Mouse (Mus musculus) embryonic facial prominence, embryonic 14.5 days (tissue): ENCODE data around the gene Atp1a4. TPM values are rescaled to one million over a fixed set of nuclear protein-coding genes. Genes with fewer than 3 reads are reported as not detected.

ENCODE experiments used
- ATAC-seq: fragments of 200-750 bp; cut with Nextera tagmentation; 2 replicates; pipeline ENCODE4 v1.8.0; 2017; ENCODE audit warnings: low read depth, moderate number of reproducible peaks, moderate TSS enrichment
- DNase-seq: peaks from one replicate; pipeline ENCODE4 v3.0.0-alpha.2; 2015; ENCODE audit warnings: low spot score
- H3K27ac ChIP-seq: fragments of 300-500 bp; sonication (generic); replicated peaks from 2 replicates; pipeline ENCODE4 v1.5.1; 2014; ENCODE audit warnings: low read depth, mild to moderate bottlenecking, low read length, moderate library complexity
- H3K27me3 ChIP-seq: fragments of 300-500 bp; sonication (generic); replicated peaks from 2 replicates; pipeline ENCODE4 v1.6.1; 2014; ENCODE audit warnings: low read length; ENCODE audit not compliant: control insufficient read depth, insufficient read depth
- H3K36me3 ChIP-seq: fragments of 300-500 bp; sonication (generic); 2 replicates; pipeline ENCODE4 v1.6.1; 2014; ENCODE audit warnings: low read length, mixed read lengths; ENCODE audit not compliant: control insufficient read depth, insufficient read depth
- H3K4me1 ChIP-seq: fragments of 300-500 bp; sonication (generic); 2 replicates; pipeline ENCODE4 v1.6.1; 2014; ENCODE audit warnings: antibody characterized with exemption, low read length; ENCODE audit not compliant: control insufficient read depth, insufficient read depth
- H3K4me2 ChIP-seq: fragments of 300-500 bp; sonication (generic); 2 replicates; pipeline ENCODE4 v1.6.1; 2014; ENCODE audit warnings: low read depth, mild to moderate bottlenecking, low read length, moderate library complexity, mixed read lengths
- H3K4me3 ChIP-seq: fragments of 300-500 bp; sonication (generic); 2 replicates; pipeline ENCODE4 v1.5.1; 2014; ENCODE audit warnings: low read depth, mild to moderate bottlenecking, low read length
- H3K9ac ChIP-seq: fragments of 300-500 bp; sonication (generic); 2 replicates; pipeline ENCODE4 v1.6.1; 2014; ENCODE audit warnings: low read depth, mild to moderate bottlenecking, low read length, moderate library complexity, mixed read lengths
- H3K9me3 ChIP-seq: fragments of 300-500 bp; sonication (generic); 2 replicates; pipeline ENCODE4 v1.6.1; 2016; ENCODE audit warnings: low read length; ENCODE audit not compliant: control insufficient read depth
- WGBS: fragments of 180-500 bp; shearing (Covaris S2); extraction: QIAGEN DNeasy Blood & Tissue Kit; methylation state at CpG from one replicate; pipeline ENCODE4 v1.1.7; 2014; 5-methylcytosine and 5-hydroxymethylcytosine counted together
- polyA plus RNA-seq: library from polyadenylated mRNA; unstranded; fragments of >200 nt; fragmentation: Nextera tagmentation; extraction: Ambion mirVana; gene quantifications from 2 replicates; pipeline ENCODE4 v1.2.1, GENCODE M21; 2014

Gene Atp1a4
- polyA plus RNA-seq, 1 experiment from 2014 or later = not detected

DNA sequence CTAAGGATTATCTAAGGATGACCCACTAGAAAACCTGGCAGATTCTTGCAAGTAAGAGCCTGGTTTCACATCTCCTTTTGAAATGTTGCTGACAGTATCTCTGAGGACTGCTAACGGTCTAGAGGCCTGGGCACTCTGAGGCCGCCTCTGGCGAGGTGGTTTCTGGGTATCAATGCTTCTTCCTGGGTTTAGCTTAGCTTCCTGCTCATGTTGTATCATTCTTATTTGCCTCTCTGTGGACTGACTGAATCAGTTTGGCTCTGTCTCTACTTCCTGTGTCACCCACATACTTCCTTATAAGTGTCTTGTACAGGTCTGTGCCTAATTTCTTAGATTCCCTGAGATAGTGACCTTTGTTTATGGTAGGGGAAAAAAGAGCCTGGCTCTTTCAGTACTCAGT is 19.0 kb upstream of the Atp1a4 start:
- no peak overlapping the region for H3K27ac ChIP-seq
- H3K27me3 ChIP-seq = no peaks in the 10 kb centered on the region
- no peak overlapping the region for H3K9ac ChIP-seq
- ATAC-seq = no peak
- no peak for DNase-seq
- no peaks in the 10 kb centered on the region for H3K9me3 ChIP-seq
- no peaks in the 10 kb centered on the region for H3K36me3 ChIP-seq
- 76% methylated on average over 3 of the region's 3 CpGs for WGBS
- H3K4me2 ChIP-seq = no peak overlapping the region
- H3K4me3 ChIP-seq = no peak overlapping the region
- H3K4me1 ChIP-seq = 0 out of 2 replicates have a peak, but pooled peaks cover 2% of the 10 kb centered on the region

DNA sequence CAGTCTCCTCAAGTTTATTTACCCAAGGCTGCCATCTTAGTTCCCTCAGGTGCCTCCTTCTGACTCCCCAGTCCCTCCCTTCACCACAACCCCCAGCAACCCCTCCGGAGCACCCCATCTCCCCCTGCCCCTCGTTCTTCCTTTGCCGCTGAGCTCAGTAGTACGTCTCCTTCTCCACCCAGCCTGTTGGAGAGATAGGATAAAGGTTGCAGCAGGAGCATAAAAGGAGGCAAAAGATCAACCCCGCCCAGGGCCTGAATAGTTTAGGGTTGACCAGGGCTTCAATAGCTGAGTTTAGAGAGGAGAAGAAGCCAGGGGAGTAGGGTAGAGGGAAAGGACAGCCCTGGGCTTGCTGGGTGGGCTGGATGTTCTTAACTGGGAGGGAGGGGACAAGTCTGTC is 16.3 kb upstream of the Atp1a4 start:
- H3K36me3 ChIP-seq = no peaks in the 10 kb centered on the region
- H3K27ac ChIP-seq = no peak overlapping the region
- H3K4me2 ChIP-seq = no peak overlapping the region
- DNase-seq (no peak), ATAC-seq (no peak)
- no peak overlapping the region for H3K9ac ChIP-seq
- H3K9me3 ChIP-seq = no peaks in the 10 kb centered on the region
- H3K4me3 ChIP-seq = no peak overlapping the region
- 70% methylated on average over 5 of the region's 5 CpGs for WGBS
- H3K27me3 ChIP-seq = no peaks in the 10 kb centered on the region
- H3K4me1 ChIP-seq = 0 out of 2 replicates have a peak, but pooled peaks cover 2% of the 10 kb centered on the region

DNA sequence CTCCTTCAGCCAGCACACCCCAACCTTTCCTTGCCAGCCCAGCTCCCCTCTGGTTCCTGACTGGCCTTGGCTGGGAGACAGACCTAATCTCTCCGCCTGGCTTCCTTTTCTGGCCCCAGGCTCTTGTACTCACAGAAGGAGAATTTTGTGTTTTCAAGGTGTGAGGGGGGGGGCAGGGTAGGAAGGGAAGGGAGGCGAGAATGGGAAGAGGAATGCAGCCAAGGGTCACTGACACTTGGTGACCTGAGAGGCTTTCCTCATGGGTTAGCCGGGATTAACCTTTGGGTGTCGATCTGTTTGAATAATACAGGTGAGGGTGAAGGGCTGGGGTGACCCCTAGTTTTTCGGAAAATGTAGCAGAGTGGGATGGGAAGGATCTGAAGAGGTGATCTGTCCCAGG is 15.9 kb upstream of the Atp1a4 start:
- H3K36me3 ChIP-seq = no peaks in the 10 kb centered on the region
- H3K4me3 ChIP-seq = no peak overlapping the region
- WGBS = 50% methylated on average over 5 of the region's 5 CpGs
- H3K9me3 ChIP-seq = no peaks in the 10 kb centered on the region
- no peak overlapping the region for H3K4me2 ChIP-seq
- no peaks in the 10 kb centered on the region for H3K27me3 ChIP-seq
- no peak for ATAC-seq
- H3K27ac ChIP-seq = no peak overlapping the region
- no peak for DNase-seq
- 0 out of 2 replicates have a peak, but pooled peaks cover 2% of the 10 kb centered on the region for H3K4me1 ChIP-seq
- H3K9ac ChIP-seq = no peak overlapping the region

DNA sequence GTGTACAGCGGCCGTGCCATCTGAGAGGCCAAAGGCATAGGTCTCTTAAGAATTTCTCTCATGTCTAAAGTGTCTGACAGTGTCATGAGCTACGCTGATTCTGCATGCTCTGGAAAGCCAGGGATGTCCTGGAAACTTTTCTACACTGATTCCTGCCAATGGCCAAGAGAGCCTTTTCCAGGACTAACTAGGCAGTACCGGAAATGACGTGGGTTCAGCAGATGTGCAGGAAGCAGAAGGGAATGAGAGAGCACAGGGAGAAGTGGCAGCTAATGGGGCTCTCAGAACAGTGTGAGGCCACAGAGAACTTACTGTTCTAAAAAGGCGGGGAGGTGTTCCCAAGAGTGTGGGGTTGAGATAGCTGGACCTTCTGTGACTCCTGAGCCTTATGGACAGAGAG is 15.2 kb upstream of the Atp1a4 start:
- H3K4me1 ChIP-seq = 0 out of 2 replicates have a peak, but pooled peaks cover 2% of the 10 kb centered on the region
- H3K36me3 ChIP-seq = no peaks in the 10 kb centered on the region
- no peak for ATAC-seq
- H3K9ac ChIP-seq = no peak overlapping the region
- H3K27ac ChIP-seq = no peak overlapping the region
- 82% methylated on average over 6 of the region's 6 CpGs for WGBS
- H3K4me2 ChIP-seq = no peak overlapping the region
- DNase-seq = no peak
- H3K9me3 ChIP-seq = no peaks in the 10 kb centered on the region
- H3K27me3 ChIP-seq = no peaks in the 10 kb centered on the region
- no peak overlapping the region for H3K4me3 ChIP-seq

DNA sequence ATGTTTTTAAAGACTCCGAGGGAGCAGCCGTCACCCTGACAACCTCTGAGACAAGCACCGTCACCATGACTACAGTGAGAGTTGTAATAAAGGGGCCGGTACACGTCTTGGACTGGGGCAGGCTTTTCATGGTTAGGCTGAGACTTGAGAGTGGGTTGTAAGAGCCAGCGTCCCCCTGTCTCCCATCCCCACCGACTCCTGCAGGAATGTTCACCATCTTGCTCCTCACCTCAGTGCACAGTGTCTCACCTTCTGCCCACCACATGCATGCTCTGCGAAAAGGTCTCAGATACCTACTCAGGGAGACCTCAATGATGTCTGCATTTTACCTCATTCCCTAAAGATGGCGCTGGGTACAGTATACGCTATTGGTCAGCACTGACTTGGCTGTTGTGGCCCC is 13.6 kb upstream of the Atp1a4 start:
- 77% methylated on average over 10 of the region's 10 CpGs for WGBS

DNA sequence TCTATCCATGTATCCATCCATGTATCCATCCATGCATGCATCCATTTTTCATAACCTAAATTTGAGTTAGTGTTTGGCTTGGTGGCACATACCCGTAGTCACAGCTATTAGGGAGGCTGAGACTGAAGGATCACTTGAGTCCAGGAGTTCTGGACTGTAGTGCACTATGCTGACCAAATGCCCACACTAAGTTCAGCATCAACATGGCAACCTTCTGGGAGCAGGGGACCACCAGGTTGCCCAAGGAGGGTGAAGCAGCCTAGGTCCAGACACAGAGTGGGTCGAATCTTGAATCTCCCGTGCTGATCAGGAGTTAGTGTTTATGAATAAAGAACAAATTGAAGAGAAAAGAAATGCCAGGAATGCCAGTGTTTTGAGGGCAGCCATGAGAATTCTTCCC is 13.0 kb upstream of the Atp1a4 start:
- Histone ChIP-seq H3K4me3 (no peak overlapping the region), H3K9me3 (no peaks in the 10 kb centered on the region), H3K27ac (no peak overlapping the region), H3K36me3 (no peaks in the 10 kb centered on the region), H3K9ac (no peak overlapping the region), H3K4me2 (no peak overlapping the region), H3K27me3 (no peaks in the 10 kb centered on the region), H3K4me1 (0 out of 2 replicates have a peak, but pooled peaks cover 2% of the 10 kb centered on the region)
- ATAC-seq (no peak), DNase-seq (no peak)
- 88% methylated on average over 3 of the region's 3 CpGs for WGBS

More for the DNA sequence above, 13.6 kb upstream of the Atp1a4 start:
- no peak overlapping the region for H3K4me2 ChIP-seq
- H3K9ac ChIP-seq = no peak overlapping the region
- no peaks in the 10 kb centered on the region for H3K27me3 ChIP-seq
- no peaks in the 10 kb centered on the region for H3K9me3 ChIP-seq
- H3K27ac ChIP-seq = no peak overlapping the region
- H3K4me3 ChIP-seq = no peak overlapping the region
- DNase-seq = no peak
- 0 out of 2 replicates have a peak, but pooled peaks cover 2% of the 10 kb centered on the region for H3K4me1 ChIP-seq
- ATAC-seq = no peak
- no peaks in the 10 kb centered on the region for H3K36me3 ChIP-seq

DNA sequence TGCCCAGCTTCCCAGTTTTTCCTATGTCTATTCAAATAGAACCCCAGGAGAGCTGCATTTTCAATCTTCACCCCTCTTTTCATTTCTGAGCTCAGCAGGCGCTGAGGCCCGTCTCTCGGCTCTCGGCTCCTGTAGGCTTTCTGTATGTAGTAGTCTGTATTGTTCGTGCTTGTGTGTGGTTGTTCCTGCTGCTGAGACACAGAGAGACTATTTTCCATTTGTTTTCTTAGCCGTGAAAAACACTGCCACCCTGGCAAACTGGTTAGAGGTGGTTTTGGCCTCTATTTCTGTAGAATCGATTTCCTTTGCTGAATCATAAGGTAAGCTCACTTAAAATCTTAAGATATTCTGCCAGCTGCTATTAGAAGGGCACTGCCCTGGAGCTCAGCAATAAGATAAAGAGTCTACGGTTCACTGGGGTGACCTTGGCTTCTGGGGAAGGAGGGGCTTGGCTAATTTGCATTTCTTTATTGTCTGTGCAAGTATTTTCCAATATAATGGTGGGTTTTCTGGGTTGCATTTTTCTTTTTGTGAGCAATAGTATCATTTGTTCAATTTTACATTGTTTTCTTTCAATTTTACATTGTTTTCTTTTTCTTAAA is 3.4 kb upstream of the Atp1a4 start, which contains the start of gene Igsf8:
Igsf8 (plus strand) TSS at position 165 of the 602 bp plus-strand sequence.
- 52% methylated on average over 8 of the region's 8 CpGs for WGBS
- Histone ChIP-seq H3K4me1 (no peaks in the 10 kb centered on the region), H3K27me3 (no peaks in the 10 kb centered on the region), H3K9ac (no peak within 1 kb of the TSS), H3K27ac (no peak within 1 kb of the TSS), H3K4me2 (no peak within 1 kb of the TSS), H3K36me3 (no peaks in the 10 kb centered on the region), H3K4me3 (no peak within 1 kb of the TSS), H3K9me3 (no peaks in the 10 kb centered on the region)
- ATAC-seq = no peak
- no peak for DNase-seq

DNA sequence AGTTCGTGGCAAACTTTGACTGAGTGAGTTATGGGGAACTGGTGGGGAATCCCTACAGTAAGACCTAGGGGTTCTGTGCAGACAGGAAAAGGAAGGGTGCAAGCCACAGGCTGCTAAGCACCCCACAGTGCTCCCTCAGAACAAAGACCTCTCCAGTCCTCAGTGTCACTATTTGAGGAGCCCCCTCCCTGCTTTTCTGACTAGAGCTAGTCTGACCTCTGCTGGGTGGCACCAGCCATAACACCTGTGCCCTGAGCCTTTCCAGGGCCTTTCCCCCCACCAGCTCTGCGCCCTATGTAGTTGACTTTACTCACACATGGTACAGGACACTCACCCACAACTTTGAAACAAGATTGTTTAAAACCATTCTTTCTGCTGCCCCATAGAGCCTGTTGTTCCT is 10.5 kb downstream of the Atp1a4 start:
- no peak overlapping the region for H3K27ac ChIP-seq
- H3K9me3 ChIP-seq = no peaks in the 10 kb centered on the region
- no peak overlapping the region for H3K4me2 ChIP-seq
- peak; percentile 51 for DNase-seq
- H3K9ac ChIP-seq = no peak overlapping the region
- H3K27me3 ChIP-seq = peaks cover 12% of the 10 kb centered on the region
- H3K4me1 ChIP-seq = peaks cover 5% of the 10 kb centered on the region; the same call in 1 of the 2 replicates
- no peak overlapping the region for H3K4me3 ChIP-seq
- ATAC-seq = peak; percentile 75
- 37% methylated on average over 2 of the region's 2 CpGs for WGBS
- H3K36me3 ChIP-seq = no peaks in the 10 kb centered on the region

DNA sequence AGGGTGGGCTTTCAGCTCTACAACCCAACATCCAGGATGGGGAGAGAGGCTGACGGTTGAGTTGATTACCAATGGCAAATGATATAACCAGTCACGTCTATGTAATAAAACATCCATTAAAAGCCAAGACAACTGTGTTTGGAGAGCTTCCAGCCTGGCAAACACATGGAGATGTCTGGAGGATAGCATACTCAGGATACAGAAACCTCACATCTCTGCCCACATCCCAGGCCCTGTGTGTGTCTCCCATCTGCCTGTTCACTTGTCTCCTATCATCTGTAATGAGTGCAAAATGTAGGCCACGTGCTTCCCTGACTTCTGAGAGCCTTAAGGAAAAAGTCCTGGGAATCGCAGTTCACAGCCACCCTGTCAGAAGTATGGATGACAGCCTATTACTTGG is 11.0 kb downstream of the Atp1a4 start:
- ATAC-seq (no peak), DNase-seq (no peak)
- peaks cover 12% of the 10 kb centered on the region for H3K27me3 ChIP-seq
- no peak overlapping the region for H3K4me2 ChIP-seq
- H3K27ac ChIP-seq = no peak overlapping the region
- 59% methylated on average over 4 of the region's 4 CpGs for WGBS
- no peaks in the 10 kb centered on the region for H3K36me3 ChIP-seq
- H3K9ac ChIP-seq = no peak overlapping the region
- H3K4me3 ChIP-seq = no peak overlapping the region
- no peaks in the 10 kb centered on the region for H3K9me3 ChIP-seq
- peaks cover 5% of the 10 kb centered on the region; the same call in 1 of the 2 replicates for H3K4me1 ChIP-seq
